Mouse (Mus musculus) embryonic stem cell, embryonic (primary cell): ENCODE results near the gene Kdm1b.

Experiments used
- CTCF ChIA-PET, 4 experiments: fragments of 300-600 bp in 2 of 4; fragments of 350-600 bp in 2 of 4; sonication (Branson Sonifier 250); formaldehyde crosslinking; loops; one replicate each; lab custom pipeline; 2022; ENCODE audit warnings: inconsistent platforms in 2 of 4; lab: Charles Lee
- POLR2A ChIA-PET, 4 experiments: fragments of 300-600 bp in 2 of 4; fragments of 350-600 bp in 2 of 4; sonication (Branson Sonifier 250); formaldehyde crosslinking; loops; one replicate each; lab custom pipeline; 2022; ENCODE audit warnings: antibody characterized with exemption in 4 of 4, inconsistent platforms in 1 of 4; lab: Charles Lee

Kdm1b gene

DNA sequence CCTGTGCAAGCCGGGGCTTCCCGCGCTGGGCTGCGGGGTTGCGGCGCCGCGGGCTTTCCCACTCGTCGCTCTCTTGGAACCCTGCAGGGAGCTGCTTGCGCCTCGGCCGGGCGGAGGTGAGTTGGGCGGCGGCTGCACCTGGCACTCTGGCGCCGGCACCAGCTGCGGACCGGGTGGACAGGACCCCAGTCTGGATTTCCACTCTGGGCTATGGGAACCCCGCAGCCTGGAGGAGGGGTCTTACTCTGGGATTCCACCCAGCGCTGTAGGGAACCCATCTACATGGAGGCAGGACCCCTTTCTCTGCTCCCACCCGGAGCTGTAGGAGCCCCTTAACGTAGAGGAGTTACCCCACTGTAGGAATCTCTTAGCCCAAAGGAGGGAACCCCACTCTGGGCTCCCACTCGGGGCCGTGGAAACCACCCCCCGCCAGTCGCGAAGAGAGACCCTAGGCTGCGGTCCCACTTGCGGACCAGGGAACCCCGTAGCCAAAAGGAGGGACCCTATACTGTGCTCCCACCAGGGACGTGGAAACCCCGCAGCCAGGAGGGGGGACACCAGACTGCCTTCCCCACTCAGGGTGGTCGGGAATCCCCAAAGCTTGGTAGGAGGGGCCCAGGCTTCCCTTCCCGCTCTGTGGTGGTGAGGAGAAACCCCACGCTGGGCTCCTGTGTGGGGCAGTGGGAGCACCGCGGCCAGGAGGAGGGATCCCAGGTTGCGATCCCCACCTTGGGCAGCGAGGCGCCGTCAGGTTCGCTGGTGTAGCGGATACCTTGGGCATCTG lies 726 bp downstream of the Kdm1b start:
- POLR2A ChIA-PET = interaction anchor here (0.6 to 3.1 kb wide), 43 partner anchors 9 to 1502 kb away, joined by 3 to 15 read pairs (median 4); partner anchors contain the start of gene Dek (in 1 of the 4)

DNA sequence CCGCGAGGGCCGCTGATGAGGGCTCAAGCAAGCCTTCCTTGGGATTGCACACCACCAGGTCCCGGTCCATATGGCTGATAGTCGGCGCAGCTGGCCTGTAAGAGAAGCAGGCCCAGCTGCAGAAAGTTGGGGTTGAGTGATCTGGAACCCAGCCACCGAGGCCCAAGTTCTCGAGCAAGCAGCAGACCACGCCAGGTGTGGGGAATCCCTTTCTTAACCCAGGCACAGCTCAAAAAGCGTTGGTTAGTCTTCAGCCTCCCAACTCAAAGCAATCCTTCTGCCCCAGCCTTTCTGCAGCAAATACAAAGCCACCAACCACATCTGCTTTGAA lies 1.3 kb downstream of the Kdm1b start, which contains the start of gene Tpmt:
Gene Tpmt (minus strand): TSS at position 121 of the 331 bp plus-strand sequence.
- POLR2A ChIA-PET = interaction anchor here in 2 of 4 experiments (1.2 to 3.1 kb wide), 7 partner anchors 10 to 70 kb away, joined by 3 to 15 read pairs (median 5); no protein-coding TSS in a partner anchor
- CTCF ChIA-PET = interaction anchor here in 1 of 4 experiments (2.6 kb wide), 1 partner anchor 234 kb away, joined by 8 read pairs; no protein-coding TSS in a partner anchor

More for the DNA sequence above, 726 bp downstream of the Kdm1b start:
- CTCF ChIA-PET = interaction anchor here in 1 of 4 experiments (0.6 to 2.6 kb wide), 4 partner anchors 27 to 254 kb away, joined by 4 to 9 read pairs (median 6); partner anchors contain the start of gene Nhlrc1

DNA sequence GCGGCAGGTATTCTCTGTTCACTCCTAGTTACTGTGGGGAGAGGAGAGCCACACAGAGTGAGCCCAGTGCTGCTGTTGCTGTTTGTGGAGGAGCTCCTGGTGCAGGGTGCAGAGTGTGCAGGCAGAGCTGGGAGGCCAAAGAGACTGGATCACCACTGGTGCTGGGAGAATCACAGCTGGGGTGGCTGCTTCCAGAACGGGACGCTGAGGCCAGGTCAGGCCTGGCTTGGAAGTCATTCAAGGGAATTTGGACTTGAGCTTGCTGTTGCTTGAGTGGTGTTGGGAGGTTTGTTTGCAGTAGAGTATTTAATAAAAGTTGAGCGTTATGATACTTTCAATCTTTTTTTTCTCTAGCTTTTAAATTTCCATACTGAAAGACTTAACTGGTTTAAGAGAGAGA lies 4.7 kb downstream of the Kdm1b start:
- ChIA-PET POLR2A (interaction anchor here in 2 of 4 experiments (0.5 to 1.6 kb wide), 9 partner anchors 8 to 225 kb away, joined by 3 to 5 read pairs (median 4); no protein-coding TSS in a partner anchor), CTCF (no interaction called here)

DNA sequence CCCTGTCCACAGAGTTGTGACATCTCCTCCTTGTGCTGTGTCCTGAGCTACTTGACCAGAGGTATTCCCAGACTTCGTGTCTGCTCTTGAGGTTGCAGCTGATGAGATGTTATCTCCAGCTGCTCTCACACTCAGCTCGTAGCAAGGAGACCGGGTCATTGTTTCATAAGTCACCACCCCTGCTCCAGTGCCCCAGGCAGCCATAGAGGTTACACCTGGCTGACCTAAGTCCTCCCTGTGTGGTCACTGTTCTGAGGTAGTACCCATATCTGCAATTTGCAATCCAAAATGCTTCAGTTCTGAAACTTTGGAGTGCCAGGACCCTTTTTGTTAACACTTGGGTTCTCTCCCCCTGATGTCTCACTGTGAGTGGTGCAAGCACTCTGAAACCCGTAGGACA lies 6.7 kb downstream of the Kdm1b start:
- CTCF ChIA-PET = interaction anchor here in 1 of 4 experiments (1.1 kb wide), 1 partner anchor 29 kb away, joined by 3 read pairs; no protein-coding TSS in a partner anchor
- POLR2A ChIA-PET = interaction anchor here in 3 of 4 experiments (0.6 to 2.2 kb wide), 6 partner anchors 16 to 240 kb away, joined by 3 to 9 read pairs (median 4); no protein-coding TSS in a partner anchor

DNA sequence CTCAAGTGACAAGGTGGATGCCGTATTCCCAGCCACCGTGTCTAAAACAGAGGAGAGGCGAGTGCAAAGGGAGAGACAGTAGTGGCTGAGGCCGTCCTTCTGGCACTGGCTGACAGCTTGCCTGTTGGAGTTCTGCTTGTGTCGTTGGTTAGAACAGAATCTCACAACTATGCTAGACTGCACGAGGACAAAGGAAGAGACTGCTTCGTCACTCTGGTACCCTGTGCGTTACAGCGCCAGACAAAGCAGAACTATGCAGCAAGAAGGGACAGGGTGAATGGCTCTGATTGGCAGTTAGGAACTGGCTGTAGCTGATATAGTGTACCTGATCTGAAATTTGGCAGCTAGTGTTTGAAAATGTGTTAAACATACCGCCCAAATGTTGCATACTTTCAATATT lies 10.7 kb downstream of the Kdm1b start:
- POLR2A ChIA-PET = interaction anchor here in 3 of 4 experiments (0.5 to 1.5 kb wide), 5 partner anchors 9 to 350 kb away, joined by 3 to 7 read pairs (median 3); partner anchors contain the start of genes Kdm1b (in 1 of the 3) and Tpmt (in 1 of the 3)
- CTCF ChIA-PET = no interaction called here

DNA sequence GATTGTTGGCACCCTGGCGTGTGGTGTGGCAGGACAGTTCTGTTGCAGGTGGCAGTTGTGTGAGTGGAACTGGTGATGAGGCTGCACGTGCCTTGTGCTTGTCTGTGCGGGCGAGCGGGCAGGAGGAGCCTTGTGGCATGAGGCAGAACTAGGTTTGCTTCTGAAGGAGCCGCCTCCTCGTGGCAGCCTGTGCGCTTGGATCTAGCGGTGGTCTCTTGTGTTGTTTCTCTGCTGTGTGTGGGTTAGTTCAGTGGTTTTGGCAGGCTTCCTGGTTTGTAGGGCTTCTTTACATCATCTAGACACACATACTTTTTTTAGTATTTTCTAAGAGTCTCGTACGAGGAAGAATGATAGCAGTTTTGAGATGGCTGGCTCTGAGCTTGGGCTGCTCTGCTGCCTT lies 12.8 kb downstream of the Kdm1b start:
- ChIA-PET CTCF (no interaction called here), POLR2A (interaction anchor here in 3 of 4 experiments (0.8 to 1.9 kb wide), 10 partner anchors 9 to 330 kb away, joined by 3 to 9 read pairs (median 4); partner anchors contain the start of genes Kdm1b (in 2 of the 3) and Tpmt (in 2 of the 3))

DNA sequence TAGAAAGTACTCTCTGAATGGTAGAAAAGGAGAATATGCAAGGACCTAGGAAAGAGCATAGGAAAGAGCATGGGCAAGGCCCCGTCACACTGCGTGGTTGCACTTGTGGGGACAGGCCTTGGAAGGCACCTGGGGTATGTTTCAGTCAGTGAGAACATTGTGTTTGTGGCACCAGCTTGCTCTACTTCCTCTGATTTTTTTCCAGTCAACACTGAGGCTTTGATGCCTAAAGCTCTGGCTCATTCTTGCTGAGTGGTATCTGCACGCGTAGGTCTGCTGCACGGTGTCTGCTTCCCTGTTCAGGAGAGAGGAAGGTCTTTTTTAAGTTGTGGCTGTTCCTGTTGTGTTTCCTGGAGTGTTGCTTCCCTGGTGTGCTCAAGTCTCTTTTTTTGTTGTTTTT lies 13.5 kb downstream of the Kdm1b start:
- CTCF ChIA-PET = no interaction called here
- POLR2A ChIA-PET = interaction anchor here in 3 of 4 experiments (0.8 to 1.9 kb wide), 9 partner anchors 8 to 331 kb away, joined by 3 to 9 read pairs (median 3); partner anchors contain the start of genes Kdm1b (in 2 of the 3) and Tpmt (in 1 of the 3)

DNA sequence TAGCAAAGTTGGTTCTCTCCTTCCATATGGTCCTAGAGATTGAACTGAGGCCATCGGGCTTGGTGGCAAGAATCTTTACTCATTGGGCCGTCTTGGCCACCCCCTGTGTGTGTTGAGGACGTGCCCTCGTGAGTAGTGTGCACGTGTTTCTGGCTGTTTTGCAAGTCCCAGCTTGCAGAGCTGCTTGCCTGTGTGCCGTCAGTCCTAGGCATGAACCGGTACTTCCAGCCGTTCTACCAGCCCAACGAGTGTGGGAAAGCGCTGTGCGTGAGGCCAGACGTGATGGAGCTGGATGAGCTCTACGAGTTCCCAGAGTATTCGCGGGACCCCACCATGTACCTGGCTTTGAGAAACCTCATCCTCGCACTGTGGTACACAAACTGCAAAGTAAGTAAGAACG lies 19.5 kb downstream of the Kdm1b start:
- ChIA-PET CTCF (no interaction called here), POLR2A (no interaction called here)

DNA sequence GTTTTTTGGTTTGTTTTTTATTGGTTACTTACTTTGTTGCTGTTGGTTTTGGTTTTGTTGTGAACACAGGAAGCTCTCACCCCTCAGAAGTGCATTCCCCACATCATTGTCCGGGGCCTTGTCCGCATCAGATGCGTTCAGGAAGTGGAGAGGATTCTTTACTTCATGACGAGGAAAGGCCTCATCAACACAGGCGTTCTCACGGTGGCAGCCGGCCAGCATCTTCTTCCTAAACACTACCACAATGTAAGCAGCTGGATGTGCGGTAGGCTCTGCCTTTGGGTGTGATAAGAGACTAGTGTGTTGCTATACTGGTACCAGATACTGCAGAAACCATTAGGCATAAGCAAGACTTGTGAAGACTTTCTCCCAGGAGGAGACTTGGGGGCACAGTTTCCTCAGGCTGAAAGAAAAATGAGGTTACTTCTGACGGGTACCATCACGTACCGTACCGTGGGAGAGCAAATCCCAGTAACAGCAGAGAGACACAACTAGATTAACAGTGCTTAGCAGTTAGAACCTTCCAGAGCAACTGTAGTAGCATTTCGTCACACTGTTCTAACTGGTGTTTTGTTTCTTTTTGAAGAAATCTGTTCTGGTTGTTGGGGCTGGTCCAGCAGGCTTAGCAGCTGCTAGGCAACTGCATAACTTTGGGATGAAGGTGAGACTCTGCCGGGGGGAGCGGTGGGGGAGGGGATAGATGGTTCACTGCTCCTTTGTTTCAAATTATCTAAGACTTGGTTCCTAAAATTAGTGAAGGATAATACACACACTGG lies 20.9 kb downstream of the Kdm1b start:
- ChIA-PET POLR2A (interaction anchor here in 2 of 4 experiments (1.0 to 1.5 kb wide), 2 partner anchors 8 to 11 kb away, joined by 4 read pairs; no protein-coding TSS in a partner anchor), CTCF (no interaction called here)

DNA sequence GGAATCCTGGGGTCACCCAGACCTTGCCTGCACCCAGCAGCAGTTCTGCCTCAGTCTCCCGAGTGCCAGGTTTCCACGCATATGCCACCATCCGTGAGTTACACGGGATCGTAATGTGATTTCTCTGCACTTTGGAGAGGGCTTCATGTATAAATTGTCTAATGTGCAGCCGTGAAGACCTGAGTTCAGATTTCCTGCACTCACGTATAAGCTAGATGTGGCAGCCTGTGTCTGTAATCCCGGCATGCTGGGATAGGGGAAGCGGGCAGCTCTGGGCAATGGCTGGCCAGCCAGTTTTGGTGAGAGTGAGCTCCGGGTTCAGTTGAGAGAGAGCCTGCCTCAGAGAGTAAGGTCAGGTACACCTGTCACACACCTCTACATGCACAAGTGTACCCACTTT lies 23.2 kb downstream of the Kdm1b start:
- ChIA-PET CTCF (interaction anchor here in 1 of 4 experiments (1.2 kb wide), 1 partner anchor 234 kb away, joined by 3 read pairs; no protein-coding TSS in a partner anchor), POLR2A (interaction anchor here in 2 of 4 experiments (0.6 to 1.9 kb wide), 6 partner anchors 8 to 259 kb away, joined by 3 to 5 read pairs (median 4); no protein-coding TSS in a partner anchor)

DNA sequence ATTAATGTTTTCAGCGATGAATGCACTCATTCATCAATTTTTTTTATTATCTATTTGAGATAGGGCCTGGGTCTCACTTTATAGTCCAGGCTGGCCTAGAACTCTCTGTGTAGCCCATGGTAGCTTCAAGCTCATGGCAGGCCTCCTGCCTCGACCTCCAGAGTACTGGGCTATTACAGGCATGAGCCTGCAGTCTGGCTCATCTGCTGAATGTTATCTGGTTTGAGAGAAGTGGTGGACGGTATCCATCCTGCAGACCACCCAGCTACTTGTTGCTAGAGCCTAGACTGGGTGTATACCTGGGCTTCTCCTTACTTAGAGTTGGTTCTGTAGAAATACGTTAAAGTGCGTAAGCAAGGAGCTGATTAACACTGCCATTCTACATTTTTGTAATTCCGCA lies 23.7 kb downstream of the Kdm1b start:
- CTCF ChIA-PET = no interaction called here
- POLR2A ChIA-PET = interaction anchor here in 2 of 4 experiments (0.6 to 1.9 kb wide), 7 partner anchors 8 to 193 kb away, joined by 3 to 5 read pairs (median 4); no protein-coding TSS in a partner anchor

DNA sequence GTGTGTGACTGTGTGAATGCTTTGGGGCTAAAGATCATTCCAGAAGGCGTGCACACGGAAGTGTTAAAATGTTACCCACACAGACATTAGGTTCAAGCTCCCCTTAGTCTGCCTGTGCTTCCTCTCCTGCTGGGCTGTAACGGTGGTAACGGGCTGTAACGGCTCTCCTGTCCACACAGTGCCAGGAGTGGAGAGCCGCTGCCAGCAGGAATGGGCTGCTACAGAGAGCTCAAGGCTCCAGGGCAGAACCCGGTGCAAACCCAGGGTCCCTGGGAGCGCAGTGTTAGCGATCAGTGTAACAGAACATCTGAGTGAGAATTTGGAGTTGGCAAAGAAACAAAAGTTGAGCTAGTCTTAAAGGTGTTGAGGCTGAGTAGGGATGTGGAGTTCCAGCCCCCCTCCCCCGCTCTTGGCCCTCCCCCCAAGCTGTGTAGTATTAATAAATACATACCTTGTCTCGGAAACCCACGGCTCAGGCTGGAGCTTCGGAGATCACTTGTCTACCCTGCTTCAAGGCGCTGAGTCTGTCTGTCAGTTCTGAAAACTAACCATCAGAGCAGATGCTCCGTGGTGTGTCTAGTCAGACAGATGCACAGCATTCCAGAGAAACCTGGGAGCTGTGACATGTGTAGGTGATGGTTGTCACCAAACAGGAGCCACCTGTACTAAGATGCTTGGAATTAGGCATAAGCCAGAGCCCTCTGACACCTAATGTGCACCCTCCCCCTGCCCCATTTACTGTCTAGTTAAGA lies 27.2 kb downstream of the Kdm1b start:
- POLR2A ChIA-PET = interaction anchor here (0.6 to 1.6 kb wide), 10 partner anchors 9 to 42 kb away, joined by 3 to 9 read pairs (median 4); partner anchors contain the start of gene Kdm1b (in 1 of the 4)
- CTCF ChIA-PET = interaction anchor here in 2 of 4 experiments (0.7 to 1.1 kb wide), 3 partner anchors 7 to 506 kb away, joined by 3 to 9 read pairs (median 6); no protein-coding TSS in a partner anchor

DNA sequence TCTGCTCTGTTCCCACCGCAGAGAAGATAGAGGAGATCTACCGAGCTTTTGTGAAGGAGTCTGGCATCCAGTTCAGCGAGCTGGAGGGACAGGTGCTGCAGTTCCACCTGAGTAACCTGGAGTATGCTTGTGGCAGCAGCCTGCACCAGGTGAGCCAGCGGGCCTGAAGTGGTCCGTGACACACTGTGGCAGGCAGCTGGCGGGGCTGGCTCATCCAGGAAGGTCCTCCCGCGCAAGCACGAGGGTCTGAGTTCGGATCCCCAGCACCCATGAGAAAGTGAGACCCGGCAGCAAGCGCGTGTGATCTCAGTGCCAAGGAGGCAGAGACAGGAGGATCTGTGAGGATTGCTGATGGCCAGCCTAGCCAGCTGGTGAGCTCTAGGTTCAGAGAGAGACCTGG lies 28.6 kb downstream of the Kdm1b start:
- CTCF ChIA-PET = no interaction called here
- POLR2A ChIA-PET = interaction anchor here in 2 of 4 experiments (0.6 to 1.4 kb wide), 3 partner anchors 11 to 23 kb away, joined by 3 to 4 read pairs (median 3); no protein-coding TSS in a partner anchor

DNA sequence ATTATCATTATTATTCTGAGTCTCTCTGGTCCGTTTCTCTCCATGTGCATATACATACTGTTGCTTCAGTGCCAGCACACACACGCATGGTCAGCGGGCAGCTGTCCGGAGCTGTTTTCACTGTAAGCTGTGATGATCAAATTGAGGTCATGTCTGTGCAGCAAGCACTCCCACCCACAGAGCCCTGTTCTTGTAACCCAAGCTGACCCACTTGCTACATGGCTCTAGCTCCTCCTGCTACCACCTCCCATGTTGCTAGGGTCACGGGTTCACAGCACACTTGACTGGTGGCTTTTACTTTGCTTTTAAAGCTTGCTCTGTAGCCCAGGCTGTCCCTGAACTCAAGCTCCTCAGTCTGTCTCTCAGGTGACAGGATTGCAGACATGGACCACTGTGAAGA lies 29.2 kb downstream of the Kdm1b start:
- ChIA-PET POLR2A (interaction anchor here in 1 of 4 experiments (1.0 kb wide), 1 partner anchor 21 kb away, joined by 3 read pairs; no protein-coding TSS in a partner anchor), CTCF (no interaction called here)

DNA sequence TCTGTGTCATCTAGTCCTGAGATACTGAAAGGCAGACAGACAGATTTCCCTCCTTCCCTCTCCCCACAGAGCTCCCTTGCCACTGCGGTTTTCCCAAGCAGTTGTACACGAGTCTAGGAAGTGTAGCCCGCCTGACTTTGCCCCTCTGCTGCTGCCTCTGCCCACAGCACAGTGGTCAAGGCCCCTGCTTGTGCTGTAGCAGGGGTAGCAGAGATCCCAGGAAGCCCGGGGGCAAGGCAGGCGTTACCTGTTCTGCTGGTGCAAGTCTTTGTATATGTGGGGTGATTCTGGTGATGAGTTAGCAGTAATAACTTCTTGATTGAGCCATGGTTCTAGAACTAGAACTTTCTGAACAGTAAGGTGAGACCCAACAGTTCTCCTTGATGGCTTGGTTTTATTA lies 32.9 kb downstream of the Kdm1b start:
- POLR2A ChIA-PET = interaction anchor here in 2 of 4 experiments (1.3 to 2.8 kb wide), 6 partner anchors 9 to 266 kb away, joined by 3 to 11 read pairs (median 5); partner anchors contain the start of gene Kdm1b (in 1 of the 2)
- CTCF ChIA-PET = interaction anchor here in 1 of 4 experiments (0.6 kb wide), 1 partner anchor 205 kb away, joined by 4 read pairs; no protein-coding TSS in a partner anchor

DNA sequence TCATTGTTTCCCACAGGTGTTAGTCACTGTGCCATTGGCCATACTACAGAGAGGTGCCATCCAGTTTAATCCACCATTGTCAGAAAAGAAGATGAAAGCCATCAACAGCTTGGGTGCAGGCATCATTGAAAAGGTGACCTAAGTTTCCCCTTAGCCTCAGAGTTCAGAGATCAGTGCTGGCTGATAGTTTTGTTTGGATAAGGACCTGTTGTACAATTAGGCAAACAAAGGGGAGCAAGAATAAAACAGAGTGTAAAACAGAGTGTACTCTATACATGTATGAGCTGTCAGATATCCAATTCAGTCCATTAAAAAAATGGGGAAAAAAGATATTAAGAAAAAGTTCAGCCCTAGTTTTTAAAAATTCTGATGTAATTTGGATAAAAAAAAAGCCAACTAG lies 34.1 kb downstream of the Kdm1b start:
- ChIA-PET POLR2A (interaction anchor here in 1 of 4 experiments (1.6 kb wide), 1 partner anchor 14 kb away, joined by 4 read pairs; no protein-coding TSS in a partner anchor), CTCF (interaction anchor here in 1 of 4 experiments (0.5 kb wide), 1 partner anchor 181 kb away, joined by 6 read pairs; no protein-coding TSS in a partner anchor)

DNA sequence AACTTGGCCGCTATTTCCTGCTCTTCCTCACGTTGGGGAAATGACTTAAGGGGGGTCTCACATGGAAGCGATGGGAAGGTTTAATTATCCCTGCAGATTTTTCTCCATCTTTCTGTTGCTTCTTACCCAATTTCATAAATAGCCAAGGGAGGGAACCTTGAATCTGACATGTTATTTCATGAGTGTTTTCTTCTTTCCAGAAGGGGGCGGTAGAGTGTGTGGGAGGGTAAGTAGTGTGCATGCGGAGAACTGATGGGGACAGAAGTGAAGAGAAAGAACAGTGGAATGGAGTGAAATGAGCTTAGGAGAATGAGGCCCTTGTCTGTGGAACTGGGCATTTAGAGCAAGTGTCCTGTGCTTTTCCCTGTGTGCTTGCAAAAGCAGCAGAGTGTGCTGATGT lies 35.5 kb downstream of the Kdm1b start:
- POLR2A ChIA-PET = interaction anchor here in 2 of 4 experiments (0.5 to 1.6 kb wide), 3 partner anchors 12 to 213 kb away, joined by 3 to 4 read pairs (median 4); no protein-coding TSS in a partner anchor

More for the DNA sequence above, 35.5 kb downstream of the Kdm1b start:
- CTCF ChIA-PET = interaction anchor here in 2 of 4 experiments (0.5 to 1.1 kb wide), 4 partner anchors 8 to 209 kb away, joined by 3 to 5 read pairs (median 3); no protein-coding TSS in a partner anchor
